Mouse (Mus musculus): Measurements from ENCODE around the gene Sprr2a2.
"Not testable (repeated sequence)": the region's sequence is repeated elsewhere in the genome, so short reads cannot be mapped to it uniquely, and the experiment has no call there.

Gene Sprr2a2

DNA sequence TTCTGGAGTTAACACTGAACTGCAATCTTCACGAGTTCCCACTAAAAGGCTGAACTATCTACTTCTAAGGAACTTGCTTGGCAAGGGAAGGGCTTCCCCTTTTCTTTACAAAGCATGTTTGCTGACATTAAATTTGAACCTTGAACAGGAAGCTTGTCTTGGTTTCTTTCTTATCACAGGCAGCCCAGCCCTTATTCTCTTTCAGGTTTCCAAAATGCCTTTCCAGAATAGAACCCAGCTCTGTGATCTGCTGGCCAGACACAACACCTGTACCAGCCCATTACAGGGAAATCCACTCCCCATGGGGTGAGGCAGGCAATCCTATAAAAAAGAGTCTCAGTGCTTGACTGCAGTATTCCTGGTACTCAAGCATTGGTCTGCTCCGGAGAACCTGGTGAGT is at the start of gene Sprr2a2, which contains the start of gene Sprr2a1:
Gene Sprr2a2 (plus strand): TSS at position 352 of the 400 bp plus-strand sequence.
Gene Sprr2a1 (plus strand): TSS at position 231 of the 400 bp plus-strand sequence.
- not testable (repeated sequence) for DNase-seq

- no peak for DNase-seq
Measured at GRCm38 (mm10) chr3:92169847-92170246, 45.9 kb upstream of the Sprr2a2 start.

DNA sequence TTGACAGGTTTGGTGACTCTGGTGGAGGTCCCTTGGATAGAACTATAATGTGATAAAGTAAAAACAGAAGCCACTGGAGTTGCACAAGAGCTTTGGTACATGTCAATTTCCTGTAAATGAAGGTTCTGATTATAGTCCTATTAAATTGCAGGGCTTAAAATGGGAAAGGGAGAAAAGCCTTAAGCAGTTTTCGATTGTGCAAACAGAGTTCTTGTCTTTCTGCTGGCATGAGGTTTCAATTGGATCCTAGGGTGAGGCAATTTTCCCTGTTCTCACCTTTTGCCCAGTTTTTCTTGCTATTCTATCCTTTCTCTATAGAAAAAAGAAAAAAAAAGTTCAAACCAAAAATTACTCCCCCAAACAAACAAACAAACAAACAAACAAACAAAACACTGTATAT is 38.8 kb upstream of the Sprr2a2 start:
- DNase-seq = no peak

DNA sequence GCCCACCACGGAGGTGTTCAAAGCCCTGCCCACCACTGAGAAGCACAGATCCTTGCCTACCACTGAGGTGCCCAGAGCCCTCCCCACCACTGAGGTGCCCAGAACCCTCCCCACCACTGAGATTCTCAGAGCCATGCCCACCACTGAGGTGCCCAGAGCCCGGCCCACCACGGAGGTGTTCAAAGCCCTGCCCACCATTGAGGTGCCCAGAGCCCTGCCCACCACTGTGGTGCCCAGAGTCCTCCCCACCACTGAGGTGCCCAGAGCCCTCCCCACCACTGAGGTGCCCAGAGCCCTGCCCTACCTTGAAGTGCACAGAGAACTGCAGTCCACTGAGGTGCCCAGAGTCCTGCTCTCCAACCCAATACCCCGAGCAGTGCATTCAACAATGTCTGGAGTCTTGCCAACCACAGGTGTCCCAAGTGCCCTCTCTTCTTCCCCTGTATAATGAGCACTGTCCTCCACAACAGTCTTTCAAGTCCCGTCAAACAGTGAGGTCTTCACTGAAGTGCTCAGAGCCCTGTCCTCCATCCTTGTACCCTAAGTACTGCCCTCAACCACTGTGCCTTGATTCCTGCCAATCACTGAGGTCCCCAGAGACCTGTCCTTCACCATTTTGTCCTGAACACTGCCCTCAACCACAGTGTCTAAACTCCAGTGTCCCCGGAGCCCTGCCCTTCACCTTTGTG is 20.1 kb upstream of the Sprr2a2 start:
- no peak for DNase-seq

GRCm38 (mm10) chr3:92211133-92211925 is 4.4 kb upstream of the Sprr2a2 start:
- not testable (repeated sequence) for DNase-seq

DNA sequence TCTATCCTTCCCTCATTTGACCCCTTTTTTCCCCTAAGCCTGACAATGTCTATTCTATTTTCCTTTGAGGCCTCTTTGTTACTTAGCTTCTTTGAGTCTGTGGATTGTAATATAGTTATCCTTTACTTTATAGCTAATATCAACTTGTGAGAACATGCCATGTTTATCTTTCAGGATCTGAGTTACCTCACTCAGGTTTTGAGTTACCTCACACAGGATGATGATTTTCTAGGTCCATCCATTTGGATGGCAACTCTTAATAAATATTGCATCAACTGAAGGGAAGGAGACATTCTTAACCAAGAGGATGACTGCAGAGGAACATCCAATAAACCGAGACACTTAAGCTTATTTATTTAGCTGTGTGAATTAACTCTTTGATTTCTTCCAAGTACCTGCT is 3.7 kb upstream of the Sprr2a2 start:
- not testable (repeated sequence) for DNase-seq

DNA sequence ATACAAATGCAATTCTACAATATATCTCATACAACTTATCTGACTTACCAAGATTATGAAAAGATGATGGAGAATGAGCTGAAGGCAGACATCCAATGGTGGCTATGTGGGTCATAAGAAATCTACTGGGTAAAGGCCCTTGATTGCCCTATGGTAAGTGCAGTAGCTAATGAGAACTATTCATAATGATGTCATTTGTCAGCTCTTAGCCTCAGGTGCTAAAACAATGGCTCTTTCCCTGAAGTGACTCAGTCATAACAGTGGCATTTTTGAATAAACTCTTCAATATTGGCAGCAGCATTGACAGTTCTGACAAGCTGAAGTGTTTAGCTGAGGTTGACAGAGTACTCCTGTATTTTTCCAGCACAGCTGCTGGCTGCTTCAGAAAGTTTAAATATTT is 2.1 kb upstream of the Sprr2a2 start:
- DNase-seq = not testable (repeated sequence)

DNA sequence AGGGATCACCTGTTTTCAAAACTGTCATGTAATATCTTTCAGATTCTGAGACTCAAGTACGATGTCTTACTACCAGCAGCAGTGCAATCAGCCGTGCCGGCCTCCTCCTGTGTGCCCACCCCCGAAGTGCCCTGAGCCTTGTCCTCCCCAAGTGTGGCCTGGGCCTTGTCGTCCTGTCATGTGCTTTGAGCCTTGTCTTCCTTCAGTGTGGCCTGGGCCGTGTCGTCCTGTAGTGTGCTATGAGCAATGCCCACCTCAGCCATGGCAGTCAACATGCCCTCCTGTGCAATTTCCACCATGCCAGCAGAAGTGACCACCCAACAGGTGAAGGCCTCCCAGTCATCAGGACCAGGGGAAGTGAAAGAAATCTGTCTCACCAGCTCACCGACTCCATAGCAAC is 3.3 kb downstream of the Sprr2a2 start:
- not testable (repeated sequence) for DNase-seq

DNA sequence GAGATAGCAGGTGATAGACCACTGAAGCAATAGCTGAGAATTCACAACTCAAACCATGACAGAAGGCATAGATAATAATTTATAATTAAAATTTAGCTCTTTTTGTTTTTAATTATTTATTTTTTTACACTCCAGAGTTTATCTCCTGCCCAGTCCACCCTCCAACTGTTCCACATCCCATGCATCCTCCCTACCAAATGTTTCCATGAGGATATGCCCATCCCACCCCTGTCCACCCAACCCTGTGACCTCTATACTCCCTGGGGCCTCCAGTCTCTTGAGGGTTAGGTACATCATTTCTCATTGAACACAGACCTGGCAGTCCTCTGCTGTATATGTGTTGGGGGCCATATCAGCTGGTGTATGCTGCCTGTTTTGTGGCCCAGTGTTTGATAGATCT is 8.0 kb downstream of the Sprr2a2 start:
- DNase-seq = not testable (repeated sequence)

GRCm38 (mm10) chr3:92227410-92227809 is 11.7 kb downstream of the Sprr2a2 start:
- DNase-seq = not testable (repeated sequence)

DNA sequence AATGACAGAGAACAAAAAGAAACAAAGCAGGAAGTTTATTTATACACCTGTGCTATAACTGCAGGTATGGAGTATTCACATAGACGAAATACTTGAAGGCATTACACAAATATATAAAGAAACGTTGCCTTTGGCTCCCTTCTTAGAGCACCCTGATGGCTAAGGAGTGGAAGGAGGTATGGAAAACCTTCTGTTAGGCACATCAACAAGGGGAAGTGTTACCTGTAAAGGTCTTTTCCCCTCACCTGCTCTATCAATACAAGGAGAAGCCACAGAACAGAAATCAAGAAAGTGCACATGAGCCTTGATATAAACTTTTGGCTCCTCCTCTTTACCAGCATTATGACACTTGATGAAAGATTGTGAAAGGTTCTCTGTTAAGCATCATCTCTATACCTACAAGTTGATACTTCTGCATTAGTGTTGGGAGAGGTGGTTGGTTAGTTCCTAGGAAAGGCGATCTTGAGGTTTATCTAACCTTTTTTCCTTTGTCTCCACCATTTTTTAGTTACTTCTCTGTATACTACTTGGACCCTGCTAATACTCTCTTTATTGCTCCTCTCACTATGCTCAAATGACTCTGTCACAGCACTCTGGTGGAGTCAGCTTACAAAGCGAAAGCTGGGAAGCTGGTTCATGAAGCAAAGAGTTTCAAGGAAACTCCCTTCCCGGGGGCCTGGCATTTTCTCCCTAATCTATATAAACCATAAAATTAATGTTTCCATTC is 20.9 kb downstream of the Sprr2a2 start:
- DNase-seq = not testable (repeated sequence)

DNA sequence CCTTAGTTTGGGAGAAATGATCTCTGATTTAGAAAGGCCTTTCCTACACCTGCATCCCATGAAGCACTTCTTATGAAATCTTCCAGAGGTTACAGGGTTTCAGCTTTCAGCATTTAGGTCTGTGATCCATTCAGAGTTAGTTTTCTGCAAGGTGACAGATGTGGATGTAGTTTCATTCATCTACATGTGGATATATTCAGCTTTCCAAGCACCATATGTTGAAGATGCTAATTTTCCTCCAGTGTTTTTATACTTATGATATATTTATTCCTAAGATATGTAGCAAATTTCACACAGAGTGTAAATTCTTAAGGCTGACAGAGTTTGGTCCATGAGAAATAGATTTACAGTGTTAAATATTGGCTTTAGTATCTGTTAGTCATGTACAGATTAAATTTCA is 23.0 kb downstream of the Sprr2a2 start:
- not testable (repeated sequence) for DNase-seq

DNA sequence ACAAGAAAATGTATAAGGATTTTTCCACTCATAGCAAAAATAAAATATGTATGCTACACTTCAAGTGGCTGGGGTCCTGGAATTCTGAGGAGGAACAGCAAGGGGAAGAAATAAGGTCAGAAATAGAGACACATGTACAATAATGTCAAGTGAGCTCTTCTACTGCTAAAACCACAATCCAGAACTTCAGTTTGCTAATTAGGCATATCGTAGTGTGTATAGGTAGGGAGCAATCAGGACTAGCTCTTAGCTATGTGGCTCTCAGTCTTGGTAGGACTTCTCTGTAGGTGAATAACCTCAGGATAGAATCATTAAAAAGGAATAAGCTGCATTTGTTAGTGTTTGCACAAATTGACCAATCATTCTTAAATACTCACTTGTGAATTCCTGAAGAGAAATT is 23.5 kb downstream of the Sprr2a2 start:
- not testable (repeated sequence) for DNase-seq

GRCm38 (mm10) chr3:92244833-92245232 is 29.1 kb downstream of the Sprr2a2 start:
- DNase-seq = not testable (repeated sequence)

- DNase-seq = not testable (repeated sequence)
Measured at GRCm38 (mm10) chr3:92246245-92246644, 30.5 kb downstream of the Sprr2a2 start.

GRCm38 (mm10) chr3:92248494-92248893 is 32.8 kb downstream of the Sprr2a2 start:
- not testable (repeated sequence) for DNase-seq

- DNase-seq = not testable (repeated sequence)
Measured at GRCm38 (mm10) chr3:92250450-92250849, 34.7 kb downstream of the Sprr2a2 start.

DNA sequence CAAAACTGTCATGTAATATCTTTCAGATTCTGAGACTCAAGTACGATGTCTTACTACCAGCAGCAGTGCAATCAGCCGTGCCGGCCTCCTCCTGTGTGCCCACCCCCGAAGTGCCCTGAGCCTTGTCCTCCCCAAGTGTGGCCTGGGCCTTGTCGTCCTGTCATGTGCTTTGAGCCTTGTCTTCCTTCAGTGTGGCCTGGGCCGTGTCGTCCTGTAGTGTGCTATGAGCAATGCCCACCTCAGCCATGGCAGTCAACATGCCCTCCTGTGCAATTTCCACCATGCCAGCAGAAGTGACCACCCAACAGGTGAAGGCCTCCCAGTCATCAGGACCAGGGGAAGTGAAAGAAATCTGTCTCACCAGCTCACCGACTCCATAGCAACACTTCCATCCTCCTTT is 38.1 kb downstream of the Sprr2a2 start:
- DNase-seq = not testable (repeated sequence)

DNA sequence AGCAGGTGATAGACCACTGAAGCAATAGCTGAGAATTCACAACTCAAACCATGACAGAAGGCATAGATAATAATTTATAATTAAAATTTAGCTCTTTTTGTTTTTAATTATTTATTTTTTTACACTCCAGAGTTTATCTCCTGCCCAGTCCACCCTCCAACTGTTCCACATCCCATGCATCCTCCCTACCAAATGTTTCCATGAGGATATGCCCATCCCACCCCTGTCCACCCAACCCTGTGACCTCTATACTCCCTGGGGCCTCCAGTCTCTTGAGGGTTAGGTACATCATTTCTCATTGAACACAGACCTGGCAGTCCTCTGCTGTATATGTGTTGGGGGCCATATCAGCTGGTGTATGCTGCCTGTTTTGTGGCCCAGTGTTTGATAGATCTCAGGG is 42.8 kb downstream of the Sprr2a2 start:
- not testable (repeated sequence) for DNase-seq

GRCm38 (mm10) chr3:92263462-92263861 is 47.7 kb downstream of the Sprr2a2 start:
- DNase-seq = not testable (repeated sequence)

DNA sequence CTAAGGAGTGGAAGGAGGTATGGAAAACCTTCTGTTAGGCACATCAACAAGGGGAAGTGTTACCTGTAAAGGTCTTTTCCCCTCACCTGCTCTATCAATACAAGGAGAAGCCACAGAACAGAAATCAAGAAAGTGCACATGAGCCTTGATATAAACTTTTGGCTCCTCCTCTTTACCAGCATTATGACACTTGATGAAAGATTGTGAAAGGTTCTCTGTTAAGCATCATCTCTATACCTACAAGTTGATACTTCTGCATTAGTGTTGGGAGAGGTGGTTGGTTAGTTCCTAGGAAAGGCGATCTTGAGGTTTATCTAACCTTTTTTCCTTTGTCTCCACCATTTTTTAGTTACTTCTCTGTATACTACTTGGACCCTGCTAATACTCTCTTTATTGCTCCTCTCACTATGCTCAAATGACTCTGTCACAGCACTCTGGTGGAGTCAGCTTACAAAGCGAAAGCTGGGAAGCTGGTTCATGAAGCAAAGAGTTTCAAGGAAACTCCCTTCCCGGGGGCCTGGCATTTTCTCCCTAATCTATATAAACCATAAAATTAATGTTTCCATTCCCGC is 55.8 kb downstream of the Sprr2a2 start:
- not testable (repeated sequence) for DNase-seq

- not testable (repeated sequence) for DNase-seq
Measured at GRCm38 (mm10) chr3:92273504-92273903, 57.8 kb downstream of the Sprr2a2 start.

DNA sequence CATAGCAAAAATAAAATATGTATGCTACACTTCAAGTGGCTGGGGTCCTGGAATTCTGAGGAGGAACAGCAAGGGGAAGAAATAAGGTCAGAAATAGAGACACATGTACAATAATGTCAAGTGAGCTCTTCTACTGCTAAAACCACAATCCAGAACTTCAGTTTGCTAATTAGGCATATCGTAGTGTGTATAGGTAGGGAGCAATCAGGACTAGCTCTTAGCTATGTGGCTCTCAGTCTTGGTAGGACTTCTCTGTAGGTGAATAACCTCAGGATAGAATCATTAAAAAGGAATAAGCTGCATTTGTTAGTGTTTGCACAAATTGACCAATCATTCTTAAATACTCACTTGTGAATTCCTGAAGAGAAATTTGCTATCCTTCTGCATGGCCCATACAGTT is 58.3 kb downstream of the Sprr2a2 start:
- not testable (repeated sequence) for DNase-seq
